Mouse (Mus musculus): ENCODE measurements around the gene Maml2.

- TF ChIP-seq GATA1 (IDR thresholded peaks at IDR 0.05; ENCODE audit: low read length) (no peak), TAL1 (IDR thresholded peaks at IDR 0.05; ENCODE audit: low read length) (no peak)
Observed at GRCm38 (mm10) chr9:13540781-13541180, 243.0 kb downstream of the Maml2 start.
